Mouse (Mus musculus): ENCODE data around the gene Nt5dc2.

GRCm38 (mm10) chr14:31172781-31173455, 42.1 kb downstream of the Nt5dc2 start:
- no peak for TF ChIP-seq CTCF (IDR thresholded peaks at IDR 0.05; ENCODE audit: low read depth)
- peak; percentile 54; the same call in 1 of the 2 replicates for TF ChIP-seq EP300 (IDR thresholded peaks at IDR 0.05; ENCODE audit: low read depth)

Measured in liver, postnatal 0 days (tissue).